Mouse (Mus musculus) splenic B cell, adult 2 months (primary cell): ENCODE results near the gene Eif3b.

Experiments
- DNase-seq: peaks from one replicate; pipeline ENCODE4 v3.0.0-alpha.2; 2011; ENCODE audit warnings: low read depth, low spot score
- H3K27me3 ChIP-seq: 2 replicates; pipeline ENCODE4 v1.6.1; 2012; ENCODE audit warnings: mild to moderate bottlenecking, low read length, moderate library complexity, mixed read lengths; ENCODE audit not compliant: control insufficient read depth, poor library complexity, insufficient read depth, severe bottlenecking
- H3K36me3 ChIP-seq: 2 replicates; pipeline ENCODE4 v1.6.1; 2012; ENCODE audit warnings: mild to moderate bottlenecking, low read length, moderate library complexity, mixed read lengths; ENCODE audit not compliant: control insufficient read depth, poor library complexity, insufficient read depth, severe bottlenecking

The Eif3b gene

GRCm38 (mm10) chr5:140491142-140491541, 72.0 kb downstream of the Eif3b start:
- no peaks in the 10 kb centered on the region for H3K36me3 ChIP-seq
- no peaks in the 10 kb centered on the region for H3K27me3 ChIP-seq

GRCm38 (mm10) chr5:140492684-140493233, 73.6 kb downstream of the Eif3b start:
- no peaks in the 10 kb centered on the region for H3K27me3 ChIP-seq
- no peak for DNase-seq
- H3K36me3 ChIP-seq = no peaks in the 10 kb centered on the region

More at GRCm38 (mm10) chr5:140491142-140491541, 72.0 kb downstream of the Eif3b start:
- DNase-seq = no peak
